Mouse (Mus musculus): ENCODE results near the gene Cd37. TPM values are rescaled to one million over a fixed set of nuclear protein-coding genes. Genes with fewer than 3 reads are reported as not detected.

The Cd37 gene
- polyA plus RNA-seq, 2 experiments from 2014 or later = 473 to 666 TPM

GRCm38 (mm10) chr7:45198435-45198834, 40.5 kb downstream of the Cd37 start:
- no peak for ATAC-seq

GRCm38 (mm10) chr7:45196994-45197393, 41.9 kb downstream of the Cd37 start:
- ATAC-seq = no peak

DNA sequence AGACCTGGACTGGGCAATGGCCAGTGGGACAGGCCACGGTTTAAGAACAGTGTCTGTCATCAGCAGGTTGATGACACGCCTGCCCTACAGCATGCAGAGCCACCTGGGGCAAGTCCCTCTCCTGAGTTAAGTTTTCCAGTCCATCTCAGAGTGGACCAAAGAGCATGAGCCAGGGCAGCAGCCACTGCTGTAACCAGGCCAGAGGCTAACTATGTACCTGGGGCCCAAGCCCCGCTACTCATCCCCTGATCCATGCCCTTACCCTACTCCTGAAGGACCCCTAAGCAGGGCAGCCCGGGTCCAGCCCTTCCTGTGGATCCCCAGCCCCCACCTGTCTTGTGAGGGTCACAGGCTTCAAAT, 42.8 kb downstream of the Cd37 start:
- ATAC-seq = no peak

DNA sequence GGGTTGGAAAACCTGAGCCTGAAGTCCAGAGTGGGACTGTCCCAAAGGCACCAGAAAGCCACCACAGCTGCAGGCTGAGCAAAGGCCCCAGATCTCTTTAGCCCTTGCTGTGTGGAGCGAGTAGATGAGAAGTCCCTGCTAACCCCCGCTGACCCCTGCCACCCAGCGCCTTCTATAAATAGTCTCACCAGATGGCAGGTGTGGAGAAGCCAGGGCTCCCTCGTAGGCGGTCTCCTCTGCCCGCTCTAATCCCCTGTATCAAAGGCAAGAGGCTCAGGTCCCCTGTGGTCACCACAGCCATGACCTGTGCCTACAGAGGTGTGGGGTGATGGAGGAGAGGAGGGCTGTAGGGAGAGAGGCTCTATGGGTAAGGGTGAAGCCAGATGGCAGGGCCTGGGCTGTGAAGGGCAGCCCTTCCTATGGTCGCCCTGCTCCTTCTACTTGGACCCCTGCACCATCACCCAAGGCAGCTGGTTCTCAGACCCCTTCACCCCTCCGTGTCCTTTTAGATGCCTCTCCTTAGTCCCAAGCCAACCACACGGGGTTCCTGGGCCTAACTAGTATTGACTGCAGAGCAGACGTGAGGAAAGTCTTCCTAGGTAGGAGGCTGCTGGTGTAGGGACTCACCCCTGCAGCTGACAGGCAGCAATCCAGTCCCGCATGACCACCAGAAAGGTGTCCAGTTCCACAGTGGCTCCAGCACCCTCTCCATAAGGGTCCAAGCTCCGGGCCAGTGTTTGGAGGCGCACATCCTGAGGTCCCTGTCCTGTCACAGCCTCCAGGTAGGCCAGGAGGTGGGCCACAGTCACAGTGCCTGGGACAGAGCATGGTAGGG, 43.4 kb downstream of the Cd37 start:
- ATAC-seq = no peak

- ATAC-seq = no peak
Measured at GRCm38 (mm10) chr7:45193871-45194785, 44.8 kb downstream of the Cd37 start.

- ATAC-seq = no peak
Measured at GRCm38 (mm10) chr7:45193406-45193805, 45.5 kb downstream of the Cd37 start.

- ATAC-seq = no peak
Measured at GRCm38 (mm10) chr7:45192585-45193310, 46.2 kb downstream of the Cd37 start.

- no peak for ATAC-seq
Measured at GRCm38 (mm10) chr7:45191803-45192363, 47.0 kb downstream of the Cd37 start.

DNA sequence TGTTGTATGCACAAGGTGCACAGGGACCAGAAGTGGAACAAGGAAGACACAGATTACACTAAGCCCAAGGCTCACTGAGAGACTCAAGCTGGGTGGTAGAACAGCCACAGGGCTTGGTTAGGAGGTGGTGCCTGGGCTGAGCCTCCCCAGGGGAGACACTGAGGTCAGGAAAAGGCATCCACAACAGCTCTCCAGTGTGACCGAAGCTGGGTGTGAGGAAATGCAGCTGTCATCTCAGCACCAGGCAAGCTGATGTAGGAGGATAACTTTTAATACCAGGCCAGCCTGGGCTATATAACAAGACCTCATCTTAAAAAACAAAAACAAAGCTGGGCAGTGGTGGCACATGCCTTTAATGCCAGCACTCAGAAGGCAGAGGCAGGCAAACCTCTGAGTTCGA, 47.8 kb downstream of the Cd37 start:
- no peak for ATAC-seq

- no peak for ATAC-seq
Measured at GRCm38 (mm10) chr7:45190186-45190585, 48.7 kb downstream of the Cd37 start.

GRCm38 (mm10) chr7:45189600-45189999, 49.3 kb downstream of the Cd37 start:
- ATAC-seq = no peak

DNA sequence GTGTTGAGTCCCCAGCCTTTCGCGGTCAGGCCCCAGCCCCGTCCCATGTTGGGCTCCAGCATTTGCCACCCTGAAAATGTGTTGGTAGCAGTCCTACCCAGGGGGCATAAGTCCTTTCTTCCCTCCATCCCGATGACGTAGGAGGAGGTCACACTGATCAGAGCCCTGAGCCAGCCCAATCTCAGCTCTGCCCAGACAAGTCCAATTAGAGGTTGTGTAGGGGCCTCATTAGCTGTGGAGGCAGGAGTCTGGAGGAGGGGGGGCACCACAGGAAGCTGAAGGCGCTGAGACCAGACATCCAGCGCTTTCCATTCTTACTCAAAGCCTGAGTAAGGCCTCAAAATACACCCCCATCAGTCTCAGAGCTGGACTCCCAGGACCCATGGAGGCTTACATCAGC, 53.0 kb downstream of the Cd37 start:
- no peak for ATAC-seq

- no peak for ATAC-seq
Measured at GRCm38 (mm10) chr7:45183672-45184071, 55.2 kb downstream of the Cd37 start.

Other genes with a start within 250 kb of the Cd37 start
- 100 to 1,000 TPM; 117 to 147 TPM for gene Irf3, start 241.5 kb downstream of the Cd37 start, polyA plus RNA-seq (2017; shearing (Covaris generic))
- gene Bcl2l12, start 240.4 kb downstream of the Cd37 start, polyA plus RNA-seq (2017; shearing (Covaris generic)) = 10 to 100 TPM; 23.6 to 30.1 TPM
- gene Scaf1, start 222.8 kb downstream of the Cd37 start, polyA plus RNA-seq (2017; shearing (Covaris generic)) = 1 to 10 TPM; 7.0 to 9.3 TPM
- gene Rras, start 221.2 kb downstream of the Cd37 start, polyA plus RNA-seq (2017; shearing (Covaris generic)) = 1 to 10 TPM; 2.0 to 3.9 TPM
- gene Prr12, start 186.2 kb downstream of the Cd37 start, polyA plus RNA-seq (2017; shearing (Covaris generic)) = 10 to 100 TPM; 10.8 to 10.9 TPM
- 100 to 1,000 TPM; 158 to 199 TPM for gene Nosip, start 176.7 kb downstream of the Cd37 start, polyA plus RNA-seq (2017; shearing (Covaris generic))
- gene Prrg2, start 176.4 kb downstream of the Cd37 start, polyA plus RNA-seq (2017; shearing (Covaris generic)) = 1 to 10 TPM; 1.7 to 2.8 TPM
- gene Rcn3, start 146.9 kb downstream of the Cd37 start, polyA plus RNA-seq (2017; shearing (Covaris generic)) = 10 to 100 TPM in 1 of 2 experiments, 1 to 10 TPM in 1; 7.6 to 66.3 TPM
- gene Fcgrt, start 135.3 kb downstream of the Cd37 start, polyA plus RNA-seq (2017; shearing (Covaris generic)) = 1 to 10 TPM; 2.3 to 3.8 TPM
- gene Rps11, start 114.7 kb downstream of the Cd37 start, polyA plus RNA-seq (2017; shearing (Covaris generic)) = 1,000 to 10,000 TPM; 3,755 to 5,441 TPM
- 1,000 to 10,000 TPM; 5,632 to 7,602 TPM for gene Rpl13a, start 110.4 kb downstream of the Cd37 start, polyA plus RNA-seq (2017; shearing (Covaris generic))
- not detected for gene Gm45713, start 102.9 kb downstream of the Cd37 start, polyA plus RNA-seq (2017; shearing (Covaris generic))
- 10 to 100 TPM; 89.0 to 91.7 TPM for gene Flt3l, start 102.7 kb downstream of the Cd37 start, polyA plus RNA-seq (2017; shearing (Covaris generic))
- gene Pih1d1, start 84.8 kb downstream of the Cd37 start, polyA plus RNA-seq (2017; shearing (Covaris generic)) = 10 to 100 TPM; 40.4 to 50.6 TPM
- 10 to 100 TPM; 16.5 to 27.2 TPM for gene Aldh16a1, start 84.5 kb downstream of the Cd37 start, polyA plus RNA-seq (2017; shearing (Covaris generic))
- gene Slc17a7, start 75.2 kb downstream of the Cd37 start, polyA plus RNA-seq (2017; shearing (Covaris generic)) = not detected
- gene Gfy, start 59.5 kb downstream of the Cd37 start, polyA plus RNA-seq (2017; shearing (Covaris generic)) = not detected
- not detected for gene Pth2, start 58.1 kb downstream of the Cd37 start, polyA plus RNA-seq (2017; shearing (Covaris generic))
- not detected for gene Ccdc155, start 34.2 kb downstream of the Cd37 start, polyA plus RNA-seq (2017; shearing (Covaris generic))
- 10 to 100 TPM; 16.1 to 22.9 TPM for gene Dkkl1, start 27.0 kb downstream of the Cd37 start, polyA plus RNA-seq (2017; shearing (Covaris generic))
- gene Tead2, start 23.4 kb downstream of the Cd37 start, polyA plus RNA-seq (2017; shearing (Covaris generic)) = 1 to 10 TPM; 4.5 to 5.4 TPM
- gene Slc6a16, start 2.0 kb upstream of the Cd37 start, polyA plus RNA-seq (2017; shearing (Covaris generic)) = not detected
- not detected for gene Slc6a21, start 38.4 kb upstream of the Cd37 start, polyA plus RNA-seq (2017; shearing (Covaris generic))
- gene Trpm4, start 94.7 kb upstream of the Cd37 start, polyA plus RNA-seq (2017; shearing (Covaris generic)) = 10 to 100 TPM; 11.7 to 15.9 TPM
- gene Hrc, start 96.2 kb upstream of the Cd37 start, polyA plus RNA-seq (2017; shearing (Covaris generic)) = not detected
- not detected for gene Ppfia3, start 127.9 kb upstream of the Cd37 start, polyA plus RNA-seq (2017; shearing (Covaris generic))
- gene Lin7b, start 131.5 kb upstream of the Cd37 start, polyA plus RNA-seq (2017; shearing (Covaris generic)) = not detected
- gene Snrnp70, start 156.6 kb upstream of the Cd37 start, polyA plus RNA-seq (2017; shearing (Covaris generic)) = 100 to 1,000 TPM in 1 of 2 experiments, 10 to 100 TPM in 1; 82.1 to 130 TPM
- gene Kcna7, start 166.5 kb upstream of the Cd37 start, polyA plus RNA-seq (2017; shearing (Covaris generic)) = not detected
- gene Ntf5, start 174.6 kb upstream of the Cd37 start, polyA plus RNA-seq (2017; shearing (Covaris generic)) = not detected
- not detected for gene Lhb, start 181.7 kb upstream of the Cd37 start, polyA plus RNA-seq (2017; shearing (Covaris generic))
- 10 to 100 TPM in 1 of 2 experiments, 1 to 10 TPM in 1; 9.2 to 18.2 TPM for gene Gys1, start 195.7 kb upstream of the Cd37 start, polyA plus RNA-seq (2017; shearing (Covaris generic))
- gene Ruvbl2, start 199.0 kb upstream of the Cd37 start, polyA plus RNA-seq (2017; shearing (Covaris generic)) = 10 to 100 TPM; 41.9 to 51.9 TPM
- gene Ftl1, start 220.8 kb upstream of the Cd37 start, polyA plus RNA-seq (2017; shearing (Covaris generic)) = 1,000 to 10,000 TPM; 1,962 to 2,374 TPM
- 100 to 1,000 TPM; 146 to 164 TPM for gene Bax, start 227.8 kb upstream of the Cd37 start, polyA plus RNA-seq (2017; shearing (Covaris generic))
- gene Tulp2, start 242.8 kb upstream of the Cd37 start, polyA plus RNA-seq (2017; shearing (Covaris generic)) = 1 to 10 TPM; 1.2 TPM
- gene Gm45808, start 247.7 kb upstream of the Cd37 start, polyA plus RNA-seq (2017; shearing (Covaris generic)) = under 1 TPM in 1 of 2 experiments, not detected in 1; 0.62 TPM
- gene Dhdh, start 249.7 kb upstream of the Cd37 start, polyA plus RNA-seq (2017; shearing (Covaris generic)) = 1 to 10 TPM; 1.1 to 2.7 TPM

Data from CD4-positive, CD25-positive, alpha-beta regulatory T cell, adult 4 months (primary cell).